Mouse (Mus musculus): ENCODE measurements at regions not wholly inside any gene's neighbourhood (a gene's known extent, or its start where the extent isn't known, plus 50 kb on each side); places are given as distances from the start of the nearest gene placed in this dataset.

GRCm38 (mm10) chr9:41592900-41593690 lies 431.6 kb upstream of the Ubash3b start:
- no peaks in the 10 kb centered on the region for H3K4me1 ChIP-seq (ENCODE audit: control insufficient read depth, insufficient read depth, low read length)
- H3K4me3 ChIP-seq (replicated peaks; ENCODE audit: control insufficient read depth, low read depth, low read length), result no peak overlapping the region
- no peak overlapping the region for H3K27ac ChIP-seq (ENCODE audit: control insufficient read depth, insufficient read depth, low read depth, low read length, poor library complexity)
- TF ChIP-seq POLR2A (IDR thresholded peaks at IDR 0.05; ENCODE audit: borderline replicate concordance, control insufficient read depth, low read depth, low read length), result no peak
- no peak for TF ChIP-seq CTCF (IDR thresholded peaks at IDR 0.05; ENCODE audit: control insufficient read depth, insufficient read depth, low read length)
- WGBS, result 70% methylated on average over 4 of the region's 4 CpGs

- Histone ChIP-seq H3K4me1 (ENCODE audit: control insufficient read depth, insufficient read depth, low read length) (no peaks in the 10 kb centered on the region), H3K4me3 (replicated peaks; ENCODE audit: control insufficient read depth, low read depth, low read length) (no peak overlapping the region), H3K27ac (ENCODE audit: control insufficient read depth, insufficient read depth, low read depth, low read length, poor library complexity) (no peak overlapping the region)
- TF ChIP-seq CTCF (IDR thresholded peaks at IDR 0.05; ENCODE audit: control insufficient read depth, insufficient read depth, low read length) (no peak), POLR2A (IDR thresholded peaks at IDR 0.05; ENCODE audit: borderline replicate concordance, control insufficient read depth, low read depth, low read length) (no peak)
- 75% methylated on average over 1 of the region's 1 CpGs for WGBS
Measured at GRCm38 (mm10) chr9:41592101-41592500, 430.6 kb upstream of the Ubash3b start.

- H3K27ac ChIP-seq (ENCODE audit: control insufficient read depth, insufficient read depth, low read depth, low read length, poor library complexity), result no peak overlapping the region
- 75% methylated on average over 4 of the region's 4 CpGs for WGBS
- H3K4me3 ChIP-seq (replicated peaks; ENCODE audit: control insufficient read depth, low read depth, low read length), result no peak overlapping the region
- no peaks in the 10 kb centered on the region for H3K4me1 ChIP-seq (ENCODE audit: control insufficient read depth, insufficient read depth, low read length)
- TF ChIP-seq POLR2A (IDR thresholded peaks at IDR 0.05; ENCODE audit: borderline replicate concordance, control insufficient read depth, low read depth, low read length), result no peak
- TF ChIP-seq CTCF (IDR thresholded peaks at IDR 0.05; ENCODE audit: control insufficient read depth, insufficient read depth, low read length), result no peak
Measured at GRCm38 (mm10) chr9:41590164-41590563, 428.7 kb upstream of the Ubash3b start.

GRCm38 (mm10) chr9:41588466-41589425 lies 427.2 kb upstream of the Ubash3b start:
- TF ChIP-seq CTCF (IDR thresholded peaks at IDR 0.05; ENCODE audit: control insufficient read depth, insufficient read depth, low read length) (no peak), POLR2A (IDR thresholded peaks at IDR 0.05; ENCODE audit: borderline replicate concordance, control insufficient read depth, low read depth, low read length) (no peak)
- Histone ChIP-seq H3K27ac (ENCODE audit: control insufficient read depth, insufficient read depth, low read depth, low read length, poor library complexity) (no peak overlapping the region), H3K4me1 (ENCODE audit: control insufficient read depth, insufficient read depth, low read length) (no peaks in the 10 kb centered on the region), H3K4me3 (replicated peaks; ENCODE audit: control insufficient read depth, low read depth, low read length) (no peak overlapping the region)
- WGBS, result 70% methylated on average over 9 of the region's 9 CpGs

- Histone ChIP-seq H3K4me1 (ENCODE audit: control insufficient read depth, insufficient read depth, low read length) (no peaks in the 10 kb centered on the region), H3K4me3 (replicated peaks; ENCODE audit: control insufficient read depth, low read depth, low read length) (no peak overlapping the region), H3K27ac (ENCODE audit: control insufficient read depth, insufficient read depth, low read depth, low read length, poor library complexity) (no peak overlapping the region)
- 63% methylated on average over 4 of the region's 4 CpGs for WGBS
- no peak for TF ChIP-seq CTCF (IDR thresholded peaks at IDR 0.05; ENCODE audit: control insufficient read depth, insufficient read depth, low read length)
- no peak for TF ChIP-seq POLR2A (IDR thresholded peaks at IDR 0.05; ENCODE audit: borderline replicate concordance, control insufficient read depth, low read depth, low read length)
Measured at GRCm38 (mm10) chr9:41587762-41588161, 426.3 kb upstream of the Ubash3b start.

GRCm38 (mm10) chr9:41586966-41587570 lies 425.6 kb upstream of the Ubash3b start:
- TF ChIP-seq POLR2A (IDR thresholded peaks at IDR 0.05; ENCODE audit: borderline replicate concordance, control insufficient read depth, low read depth, low read length) (no peak), CTCF (IDR thresholded peaks at IDR 0.05; ENCODE audit: control insufficient read depth, insufficient read depth, low read length) (no peak)
- Histone ChIP-seq H3K27ac (ENCODE audit: control insufficient read depth, insufficient read depth, low read depth, low read length, poor library complexity) (no peak overlapping the region), H3K4me1 (ENCODE audit: control insufficient read depth, insufficient read depth, low read length) (no peaks in the 10 kb centered on the region), H3K4me3 (replicated peaks; ENCODE audit: control insufficient read depth, low read depth, low read length) (no peak overlapping the region)
- 81% methylated on average over 4 of the region's 4 CpGs for WGBS

- no peaks in the 10 kb centered on the region for H3K4me1 ChIP-seq (ENCODE audit: control insufficient read depth, insufficient read depth, low read length)
- TF ChIP-seq CTCF (IDR thresholded peaks at IDR 0.05; ENCODE audit: control insufficient read depth, insufficient read depth, low read length), result no peak
- no peak for TF ChIP-seq POLR2A (IDR thresholded peaks at IDR 0.05; ENCODE audit: borderline replicate concordance, control insufficient read depth, low read depth, low read length)
- H3K4me3 ChIP-seq (replicated peaks; ENCODE audit: control insufficient read depth, low read depth, low read length), result no peak overlapping the region
- 78% methylated on average over 7 of the region's 7 CpGs for WGBS
- no peak overlapping the region for H3K27ac ChIP-seq (ENCODE audit: control insufficient read depth, insufficient read depth, low read depth, low read length, poor library complexity)
Measured at GRCm38 (mm10) chr9:41586291-41586690, 424.8 kb upstream of the Ubash3b start.

- 75% methylated on average over 5 of the region's 5 CpGs for WGBS
- Histone ChIP-seq H3K4me3 (replicated peaks; ENCODE audit: control insufficient read depth, low read depth, low read length) (no peak overlapping the region), H3K27ac (ENCODE audit: control insufficient read depth, insufficient read depth, low read depth, low read length, poor library complexity) (no peak overlapping the region), H3K4me1 (ENCODE audit: control insufficient read depth, insufficient read depth, low read length) (no peaks in the 10 kb centered on the region)
- TF ChIP-seq CTCF (IDR thresholded peaks at IDR 0.05; ENCODE audit: control insufficient read depth, insufficient read depth, low read length) (no peak), POLR2A (IDR thresholded peaks at IDR 0.05; ENCODE audit: borderline replicate concordance, control insufficient read depth, low read depth, low read length) (no peak)
Measured at GRCm38 (mm10) chr9:41585771-41586170, 424.3 kb upstream of the Ubash3b start.
